Mouse (Mus musculus): Measurements from ENCODE around the gene Ccdc40. TPM values are rescaled to one million over a fixed set of nuclear protein-coding genes. Genes with fewer than 3 reads are reported as not detected.
A peak's percentile ranks its signal among the peaks of the same experiment; 100 is the strongest.

Gene Ccdc40
- polyA plus RNA-seq (2015; fragmentation: Nextera tagmentation; extraction: Ambion mirVana) = 1.9 and 2.2 TPM in 2 replicates

DNA sequence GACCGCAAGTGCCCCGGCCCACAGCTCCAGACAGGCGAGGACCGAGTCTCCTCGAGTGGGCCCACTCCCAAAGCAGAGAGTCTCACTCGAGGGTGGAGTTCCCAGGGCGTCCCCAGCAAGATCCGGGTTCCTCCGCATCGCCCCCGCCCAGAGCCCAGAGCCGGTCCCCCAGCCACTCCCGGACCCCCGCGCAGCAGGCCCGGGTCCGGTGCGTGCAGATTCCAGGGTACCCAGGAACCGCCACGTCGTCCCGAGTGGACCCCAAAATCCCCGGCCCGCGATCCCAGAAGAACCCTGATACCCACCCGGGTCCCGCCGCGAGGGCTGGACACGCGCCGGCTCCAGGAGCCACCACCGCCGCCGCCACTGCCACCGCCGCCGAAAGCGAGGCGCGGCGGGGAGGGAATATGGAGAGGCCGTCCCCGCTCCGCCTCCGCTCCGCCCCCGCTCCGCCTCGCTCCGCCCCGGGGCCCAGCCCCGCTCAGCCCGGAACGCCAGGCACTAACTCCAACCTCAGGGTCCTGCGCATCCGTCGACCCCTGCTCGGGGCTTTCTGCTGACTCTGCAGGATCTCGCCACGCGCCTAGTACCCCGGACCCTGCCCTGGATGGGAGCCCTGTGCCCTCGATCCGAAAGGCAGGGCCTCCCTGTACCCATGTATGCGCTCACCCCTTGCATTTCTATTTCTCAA is at the start of gene Ccdc40, which contains the start of gene Tbc1d16:
TSS of gene Ccdc40 (plus strand) at position 482 of the 691 bp plus-strand sequence.
TSS of gene Tbc1d16 (minus strand) at position 409 of the 691 bp plus-strand sequence.
- peaks cover 49% of the 10 kb centered on the region for H3K4me1 ChIP-seq
- H3K9me3 ChIP-seq = no peaks in the 10 kb centered on the region
- peak within 1 kb of the TSS; percentile 99 for H3K4me2 ChIP-seq
- no peaks in the 10 kb centered on the region for H3K36me3 ChIP-seq
- 1% methylated on average over 64 of the region's 66 CpGs for WGBS
- H3K27me3 ChIP-seq = 0 out of 2 replicates have a peak, but pooled peaks cover 6% of the 10 kb centered on the region
- H3K9ac ChIP-seq = peak within 1 kb of the TSS; percentile 59
- H3K4me3 ChIP-seq = peak within 1 kb of the TSS; percentile 66
- ATAC-seq (ENCODE audit: insufficient number of reproducible peaks, low FRiP score, low TSS enrichment, low read depth) = peak; percentile 85
- peak within 1 kb of the TSS; percentile 54 for H3K27ac ChIP-seq

DNA sequence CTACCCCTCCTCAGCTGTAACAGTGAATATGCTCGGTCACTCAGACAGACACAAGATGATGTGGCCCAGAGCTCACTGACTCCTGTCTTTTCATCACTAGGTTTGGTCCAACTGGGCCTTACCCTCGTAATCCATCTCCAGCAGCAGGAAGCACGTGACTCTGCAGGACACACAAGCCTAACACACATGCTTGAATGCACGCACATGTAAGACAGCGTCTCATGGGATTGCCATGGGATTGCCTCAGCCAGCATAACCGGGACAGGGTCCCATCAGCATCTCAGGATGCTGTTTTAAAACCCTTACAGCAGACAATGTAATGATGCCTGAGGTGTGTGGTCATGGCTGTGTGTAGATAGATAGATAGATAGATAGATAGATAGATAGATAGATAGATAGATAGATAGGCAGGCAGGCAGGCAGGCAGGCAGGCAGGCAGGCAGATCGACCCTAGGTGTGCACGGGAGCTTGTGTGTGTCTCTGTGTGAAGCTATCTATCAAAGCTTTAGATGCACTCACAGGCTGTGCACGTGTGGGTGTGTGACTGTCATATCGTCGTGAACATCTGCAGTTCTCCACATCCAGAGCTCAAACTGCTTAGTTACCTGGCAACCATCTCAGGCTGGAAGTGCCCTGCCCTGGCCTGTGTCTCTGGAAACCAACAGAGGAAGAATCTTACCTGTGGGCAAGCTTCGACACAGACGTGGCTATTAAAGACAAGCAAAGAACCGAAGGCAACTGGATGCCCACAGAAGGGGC is 47.4 kb upstream of the Ccdc40 start:
- Histone ChIP-seq H3K9me3 (no peaks in the 10 kb centered on the region), H3K9ac (no peak overlapping the region), H3K4me1 (peaks cover 31% of the 10 kb centered on the region), H3K4me2 (no peak overlapping the region), H3K36me3 (no peaks in the 10 kb centered on the region; the same call in 1 of the 2 replicates), H3K4me3 (no peak overlapping the region), H3K27me3 (no peaks in the 10 kb centered on the region), H3K27ac (no peak overlapping the region)
- ATAC-seq (ENCODE audit: insufficient number of reproducible peaks, low FRiP score, low TSS enrichment, low read depth) = no peak
- 77% methylated on average over 14 of the region's 14 CpGs for WGBS

GRCm38 (mm10) chr11:119181861-119182395 is 46.4 kb upstream of the Ccdc40 start:
- Histone ChIP-seq H3K27me3 (no peaks in the 10 kb centered on the region), H3K9me3 (no peaks in the 10 kb centered on the region), H3K4me2 (no peak overlapping the region), H3K4me3 (no peak overlapping the region), H3K36me3 (no peaks in the 10 kb centered on the region; the same call in 1 of the 2 replicates), H3K4me1 (peaks cover 31% of the 10 kb centered on the region), H3K9ac (no peak overlapping the region), H3K27ac (no peak overlapping the region)
- WGBS = 75% methylated on average over 12 of the region's 12 CpGs
- no peak for ATAC-seq (ENCODE audit: insufficient number of reproducible peaks, low FRiP score, low TSS enrichment, low read depth)

DNA sequence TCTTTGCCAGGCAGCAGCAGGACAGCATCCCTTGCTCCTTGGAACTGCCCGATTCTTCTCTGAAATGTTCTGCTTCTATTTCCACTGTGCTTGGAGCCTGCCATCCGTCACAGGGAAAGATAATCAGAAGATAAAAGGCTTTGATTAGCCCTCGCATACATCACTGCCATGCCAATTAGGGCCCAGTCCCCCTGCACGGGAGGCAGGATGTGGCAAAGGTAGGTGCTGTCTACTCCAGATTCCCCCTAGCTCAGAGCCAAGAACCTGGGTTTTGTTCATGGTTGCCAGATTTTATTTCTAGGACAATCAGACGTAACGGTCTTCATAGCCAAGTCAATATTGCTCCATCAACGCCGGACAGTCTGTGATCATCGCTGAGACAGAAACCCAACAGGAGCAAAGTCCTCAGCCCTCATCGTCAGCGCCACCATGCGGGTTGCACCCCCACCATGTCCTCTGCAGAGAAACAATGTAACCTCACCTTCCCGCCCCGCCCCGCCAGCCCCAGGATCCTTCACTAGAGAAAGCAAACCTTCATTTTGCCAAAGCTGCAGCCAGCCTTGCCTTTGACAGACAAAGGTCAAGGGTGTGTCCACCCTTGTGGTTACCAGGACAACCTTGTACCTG is 44.6 kb upstream of the Ccdc40 start:
- no peaks in the 10 kb centered on the region; the same call in 1 of the 2 replicates for H3K36me3 ChIP-seq
- H3K9me3 ChIP-seq = no peaks in the 10 kb centered on the region
- no peak for ATAC-seq (ENCODE audit: insufficient number of reproducible peaks, low FRiP score, low TSS enrichment, low read depth)
- no peak overlapping the region for H3K4me2 ChIP-seq
- no peak overlapping the region for H3K4me3 ChIP-seq
- peaks cover 36% of the 10 kb centered on the region for H3K4me1 ChIP-seq
- 70% methylated on average over 15 of the region's 15 CpGs for WGBS
- H3K27me3 ChIP-seq = no peaks in the 10 kb centered on the region
- no peak overlapping the region for H3K27ac ChIP-seq
- no peak overlapping the region for H3K9ac ChIP-seq

DNA sequence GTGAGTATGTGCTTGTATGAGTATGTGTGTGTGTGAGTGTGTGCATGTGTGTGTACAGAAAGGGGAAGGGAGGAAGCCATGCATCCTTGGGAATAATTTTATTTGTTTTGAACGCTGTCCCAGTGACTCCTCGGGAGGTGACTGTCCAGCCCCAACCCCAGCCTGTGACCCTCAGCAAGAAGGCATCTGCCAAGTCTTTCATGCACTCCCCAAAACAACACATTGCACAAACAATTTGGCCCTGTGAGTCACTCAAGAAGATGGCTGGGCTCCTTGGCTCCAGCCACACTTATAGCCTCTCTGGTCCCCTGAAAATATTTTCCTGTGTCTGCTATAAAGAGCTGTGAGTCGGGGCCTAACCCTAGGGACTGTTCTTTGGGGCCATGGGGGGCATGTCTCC is 42.0 kb upstream of the Ccdc40 start:
- WGBS = 74% methylated on average over 3 of the region's 3 CpGs
- no peak overlapping the region for H3K4me3 ChIP-seq
- H3K9ac ChIP-seq = no peak overlapping the region
- H3K4me2 ChIP-seq = no peak overlapping the region
- no peaks in the 10 kb centered on the region; the same call in 1 of the 2 replicates for H3K36me3 ChIP-seq
- ATAC-seq (ENCODE audit: insufficient number of reproducible peaks, low FRiP score, low TSS enrichment, low read depth) = no peak
- peaks cover 45% of the 10 kb centered on the region for H3K4me1 ChIP-seq
- H3K27me3 ChIP-seq = no peaks in the 10 kb centered on the region
- no peak overlapping the region for H3K27ac ChIP-seq
- no peaks in the 10 kb centered on the region for H3K9me3 ChIP-seq

- H3K4me3 ChIP-seq = no peak overlapping the region
- no peaks in the 10 kb centered on the region; the same call in 1 of the 2 replicates for H3K36me3 ChIP-seq
- no peak overlapping the region for H3K27ac ChIP-seq
- no peaks in the 10 kb centered on the region for H3K9me3 ChIP-seq
- ATAC-seq (ENCODE audit: insufficient number of reproducible peaks, low FRiP score, low TSS enrichment, low read depth) = no peak
- no peak overlapping the region for H3K9ac ChIP-seq
- peaks cover 46% of the 10 kb centered on the region for H3K4me1 ChIP-seq
- no peak overlapping the region for H3K4me2 ChIP-seq
- H3K27me3 ChIP-seq = no peaks in the 10 kb centered on the region
- 45% methylated on average over 25 of the region's 25 CpGs for WGBS
These were observed 41.2 kb upstream of the Ccdc40 start for GRCm38 (mm10) chr11:119186989-119187799.

DNA sequence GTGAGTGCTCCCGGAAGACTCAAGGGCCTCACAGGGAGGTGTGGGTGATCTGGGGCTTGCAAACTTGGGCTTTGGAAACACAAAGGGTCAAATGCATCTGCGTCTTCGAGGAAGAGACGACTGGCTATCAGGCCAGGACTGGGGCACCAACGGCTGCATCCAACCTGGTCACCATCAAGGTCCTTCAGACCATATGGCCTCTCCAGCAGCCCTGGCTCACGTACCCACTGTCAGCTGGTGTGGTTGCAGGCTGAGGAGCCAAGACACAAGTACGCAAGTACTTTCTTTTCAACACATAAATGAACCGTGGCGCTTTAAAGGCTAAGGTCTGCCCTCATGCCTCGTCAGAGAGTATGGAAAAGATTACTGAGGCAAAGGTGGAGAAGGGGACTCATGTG is 40.6 kb upstream of the Ccdc40 start:
- 52% methylated on average over 10 of the region's 10 CpGs for WGBS
- ATAC-seq (ENCODE audit: insufficient number of reproducible peaks, low FRiP score, low TSS enrichment, low read depth) = no peak
- Histone ChIP-seq H3K4me1 (peaks cover 52% of the 10 kb centered on the region), H3K36me3 (no peaks in the 10 kb centered on the region), H3K27ac (peak overlapping the region; percentile 51), H3K4me3 (no peak overlapping the region), H3K27me3 (no peaks in the 10 kb centered on the region), H3K9ac (no peak overlapping the region), H3K4me2 (no peak overlapping the region), H3K9me3 (no peaks in the 10 kb centered on the region)

- H3K9me3 ChIP-seq = no peaks in the 10 kb centered on the region
- 44% methylated on average over 6 of the region's 6 CpGs for WGBS
- no peak overlapping the region for H3K9ac ChIP-seq
- H3K4me3 ChIP-seq = no peak overlapping the region
- no peaks in the 10 kb centered on the region for H3K27me3 ChIP-seq
- H3K4me2 ChIP-seq = no peak overlapping the region
- H3K4me1 ChIP-seq = peaks cover 53% of the 10 kb centered on the region
- ATAC-seq (ENCODE audit: insufficient number of reproducible peaks, low FRiP score, low TSS enrichment, low read depth) = no peak
- H3K27ac ChIP-seq = peak overlapping the region; percentile 51
- no peaks in the 10 kb centered on the region for H3K36me3 ChIP-seq
These were observed 40.0 kb upstream of the Ccdc40 start for GRCm38 (mm10) chr11:119188389-119188788.

- WGBS = 61% methylated on average over 3 of the region's 3 CpGs
- H3K9ac ChIP-seq = no peak overlapping the region
- no peak for ATAC-seq (ENCODE audit: insufficient number of reproducible peaks, low FRiP score, low TSS enrichment, low read depth)
- no peaks in the 10 kb centered on the region for H3K27me3 ChIP-seq
- H3K27ac ChIP-seq = no peak overlapping the region
- no peak overlapping the region for H3K4me3 ChIP-seq
- H3K36me3 ChIP-seq = no peaks in the 10 kb centered on the region
- H3K9me3 ChIP-seq = no peaks in the 10 kb centered on the region
- no peak overlapping the region for H3K4me2 ChIP-seq
- H3K4me1 ChIP-seq = peaks cover 53% of the 10 kb centered on the region
These were observed 39.1 kb upstream of the Ccdc40 start for GRCm38 (mm10) chr11:119189319-119189718.

- H3K4me1 ChIP-seq = peaks cover 48% of the 10 kb centered on the region
- WGBS = 19% methylated on average over 11 of the region's 11 CpGs
- no peak overlapping the region for H3K9ac ChIP-seq
These were observed 37.9 kb upstream of the Ccdc40 start for GRCm38 (mm10) chr11:119190498-119190897.

GRCm38 (mm10) chr11:119191606-119192081 is 36.7 kb upstream of the Ccdc40 start:
- Histone ChIP-seq H3K4me1 (peaks cover 45% of the 10 kb centered on the region), H3K4me2 (no peak overlapping the region), H3K9me3 (no peaks in the 10 kb centered on the region), H3K36me3 (no peaks in the 10 kb centered on the region), H3K4me3 (no peak overlapping the region), H3K27me3 (no peaks in the 10 kb centered on the region), H3K9ac (no peak overlapping the region), H3K27ac (no peak overlapping the region)
- ATAC-seq (ENCODE audit: insufficient number of reproducible peaks, low FRiP score, low TSS enrichment, low read depth) = no peak
- whole genome bisulfite sequencing = 74% methylated on average over 9 of the region's 9 CpGs

More at GRCm38 (mm10) chr11:119190498-119190897, 37.9 kb upstream of the Ccdc40 start:
- Histone ChIP-seq H3K4me3 (no peak overlapping the region), H3K9me3 (no peaks in the 10 kb centered on the region), H3K4me2 (no peak overlapping the region), H3K27me3 (no peaks in the 10 kb centered on the region), H3K36me3 (no peaks in the 10 kb centered on the region), H3K27ac (no peak overlapping the region)
- no peak for ATAC-seq (ENCODE audit: insufficient number of reproducible peaks, low FRiP score, low TSS enrichment, low read depth)

All from limb, embryonic 15.5 days (tissue).